Mouse (Mus musculus): ENCODE data around the gene Mgat4b. TPM values are rescaled to one million over a fixed set of nuclear protein-coding genes. Genes with fewer than 3 reads are reported as not detected.

Mgat4b gene
- total and polyA plus RNA-seq, 2 experiments from 2014 or later = 91.8 to 107 TPM

DNA sequence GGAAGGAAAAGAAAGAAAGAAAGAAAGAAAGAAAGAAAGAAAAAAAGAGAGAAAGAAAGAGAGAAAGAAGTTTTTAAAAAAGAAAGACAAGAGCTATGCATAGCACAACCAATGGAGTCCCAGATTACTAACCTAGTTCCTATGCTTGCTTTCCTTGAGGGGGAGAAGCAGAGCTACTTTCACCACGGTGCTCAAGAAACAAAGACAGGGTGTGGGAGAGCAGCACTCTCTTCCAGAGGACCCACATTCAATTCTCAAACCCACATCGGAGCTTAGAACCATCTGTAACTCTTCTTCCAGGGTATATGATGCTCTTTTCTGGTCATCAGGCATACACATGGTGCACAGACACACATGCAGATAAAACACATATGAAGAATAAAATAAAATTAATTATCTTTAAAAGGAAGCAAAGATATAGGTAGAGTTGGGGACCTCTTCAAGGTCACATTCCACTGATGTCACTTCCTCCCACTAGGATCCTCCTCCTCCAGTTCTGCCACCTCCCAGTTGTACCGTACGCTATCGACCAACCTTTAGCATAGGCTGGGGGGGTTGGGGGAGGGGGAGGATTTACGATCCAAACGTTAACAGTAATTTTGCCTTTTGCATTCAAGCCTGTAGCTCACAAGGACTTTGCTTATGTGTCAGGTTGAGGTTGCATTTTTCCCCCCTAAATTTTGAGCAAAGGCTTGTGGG is 37.9 kb downstream of the Mgat4b start:
- no peaks in the 10 kb centered on the region for H3K9me3 ChIP-seq (ENCODE audit: low read length)
- no peaks in the 10 kb centered on the region for H3K36me3 ChIP-seq (ENCODE audit: insufficient read depth)
- H3K9ac ChIP-seq = no peak overlapping the region
- ATAC-seq (no peak), DNase-seq (no peak)
- no peaks in the 10 kb centered on the region for H3K27me3 ChIP-seq (ENCODE audit: insufficient read depth, low read length)
- H3K27ac ChIP-seq (ENCODE audit: low read depth, low read length) = no peak overlapping the region
- H3K4me2 ChIP-seq (ENCODE audit: low read depth) = no peak overlapping the region
- WGBS = 80% methylated on average over 7 of the region's 7 CpGs
- H3K4me3 ChIP-seq (ENCODE audit: low read depth, low read length) = no peak overlapping the region
- TF ChIP-seq CTCF (IDR thresholded peaks at IDR 0.05; ENCODE audit: low read depth) = no peak
- H3K4me1 ChIP-seq (ENCODE audit: insufficient read depth) = no peaks in the 10 kb centered on the region

DNA sequence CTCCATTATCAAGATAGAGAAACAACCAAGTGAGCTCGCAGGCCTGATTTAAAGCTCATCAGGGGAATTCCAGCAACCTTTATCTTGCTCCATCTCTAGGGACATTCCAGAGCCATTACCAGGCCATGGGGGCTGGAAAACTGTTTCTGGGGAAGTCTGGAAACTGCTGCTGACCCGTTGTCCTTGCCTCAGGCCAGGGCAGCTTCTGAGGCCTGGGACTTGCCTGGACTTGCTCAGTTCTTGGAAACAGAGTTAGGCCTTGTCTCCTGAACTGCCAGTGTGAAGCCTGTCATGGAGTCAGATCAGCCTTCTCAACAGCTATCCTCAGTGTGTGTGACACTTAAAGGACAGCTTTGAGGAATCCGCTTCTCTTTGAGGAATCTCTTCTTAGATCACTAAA is 41.5 kb downstream of the Mgat4b start:
- TF ChIP-seq CTCF (IDR thresholded peaks at IDR 0.05; ENCODE audit: low read depth) = no peak
- peaks cover 13% of the 10 kb centered on the region for H3K36me3 ChIP-seq (ENCODE audit: insufficient read depth)
- H3K27me3 ChIP-seq (ENCODE audit: insufficient read depth, low read length) = no peaks in the 10 kb centered on the region
- no peak overlapping the region for H3K4me3 ChIP-seq (ENCODE audit: low read depth, low read length)
- no peak overlapping the region for H3K4me2 ChIP-seq (ENCODE audit: low read depth)
- no peaks in the 10 kb centered on the region for H3K9me3 ChIP-seq (ENCODE audit: low read length)
- H3K4me1 ChIP-seq (ENCODE audit: insufficient read depth) = no peaks in the 10 kb centered on the region
- ATAC-seq = no peak
- no peak overlapping the region for H3K9ac ChIP-seq
- no peak overlapping the region for H3K27ac ChIP-seq (ENCODE audit: low read depth, low read length)
- WGBS = 72% methylated on average over 3 of the region's 3 CpGs
- DNase-seq = no peak

DNA sequence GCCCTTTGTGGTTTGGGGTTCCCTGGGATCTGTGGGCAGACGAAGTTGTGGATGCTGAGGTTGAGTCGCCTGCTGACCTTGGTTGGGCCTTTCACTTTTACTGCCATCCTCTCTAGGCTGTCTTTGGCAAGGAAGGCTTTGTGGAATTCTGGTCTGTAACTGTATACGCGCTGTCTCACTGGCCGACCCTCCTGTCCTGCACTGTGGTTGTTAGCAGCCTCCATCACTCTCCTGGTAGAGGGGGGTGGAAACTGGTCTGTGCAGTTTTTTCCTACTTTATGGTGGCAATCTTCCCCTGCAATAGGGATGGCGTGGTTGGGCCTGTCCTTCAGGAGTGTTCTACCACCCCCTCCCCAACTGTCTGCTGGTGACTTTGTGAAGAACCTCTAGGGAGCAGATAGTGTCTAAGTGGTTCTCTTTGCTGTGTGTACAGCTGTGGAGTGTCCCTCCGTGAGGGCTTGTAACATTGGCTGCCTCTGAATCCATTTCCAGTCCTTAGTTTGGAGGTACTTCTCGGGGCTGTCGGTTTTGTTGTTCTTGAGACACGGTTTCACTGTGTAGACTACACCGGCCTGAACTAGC is 42.1 kb downstream of the Mgat4b start:
- WGBS = 86% methylated on average over 11 of the region's 11 CpGs
- H3K9ac ChIP-seq = no peak overlapping the region
- DNase-seq = no peak
- no peaks in the 10 kb centered on the region for H3K4me1 ChIP-seq (ENCODE audit: insufficient read depth)
- no peak overlapping the region for H3K4me2 ChIP-seq (ENCODE audit: low read depth)
- H3K27ac ChIP-seq (ENCODE audit: low read depth, low read length) = no peak overlapping the region
- no peak for ATAC-seq
- peaks cover 19% of the 10 kb centered on the region for H3K36me3 ChIP-seq (ENCODE audit: insufficient read depth)
- no peak overlapping the region for H3K4me3 ChIP-seq (ENCODE audit: low read depth, low read length)
- H3K9me3 ChIP-seq (ENCODE audit: low read length) = no peaks in the 10 kb centered on the region
- no peak for TF ChIP-seq CTCF (IDR thresholded peaks at IDR 0.05; ENCODE audit: low read depth)
- H3K27me3 ChIP-seq (ENCODE audit: insufficient read depth, low read length) = no peaks in the 10 kb centered on the region

DNA sequence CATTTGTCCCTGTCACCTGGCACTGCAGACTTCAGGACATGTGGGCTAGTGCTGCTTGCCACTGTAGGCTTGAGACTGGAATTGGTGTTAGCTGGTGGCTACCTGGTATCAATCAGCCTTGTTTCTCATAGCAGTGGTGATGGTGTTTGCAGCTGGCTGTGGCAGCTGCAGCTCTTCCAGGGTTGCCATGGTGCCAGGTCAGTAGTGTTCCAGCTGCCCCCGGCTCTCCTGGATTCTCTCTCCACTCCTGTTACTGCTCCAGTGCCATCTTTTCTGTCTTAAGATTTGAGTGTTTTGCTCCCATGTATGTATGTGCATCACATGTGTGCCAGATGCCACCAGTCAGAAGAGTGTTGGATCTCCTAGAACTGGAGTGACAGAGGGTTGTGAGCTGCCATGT is 42.7 kb downstream of the Mgat4b start:
- 48% methylated on average over 1 of the region's 1 CpGs for WGBS
- no peak for TF ChIP-seq CTCF (IDR thresholded peaks at IDR 0.05; ENCODE audit: low read depth)
- ATAC-seq = peak; percentile 50

DNA sequence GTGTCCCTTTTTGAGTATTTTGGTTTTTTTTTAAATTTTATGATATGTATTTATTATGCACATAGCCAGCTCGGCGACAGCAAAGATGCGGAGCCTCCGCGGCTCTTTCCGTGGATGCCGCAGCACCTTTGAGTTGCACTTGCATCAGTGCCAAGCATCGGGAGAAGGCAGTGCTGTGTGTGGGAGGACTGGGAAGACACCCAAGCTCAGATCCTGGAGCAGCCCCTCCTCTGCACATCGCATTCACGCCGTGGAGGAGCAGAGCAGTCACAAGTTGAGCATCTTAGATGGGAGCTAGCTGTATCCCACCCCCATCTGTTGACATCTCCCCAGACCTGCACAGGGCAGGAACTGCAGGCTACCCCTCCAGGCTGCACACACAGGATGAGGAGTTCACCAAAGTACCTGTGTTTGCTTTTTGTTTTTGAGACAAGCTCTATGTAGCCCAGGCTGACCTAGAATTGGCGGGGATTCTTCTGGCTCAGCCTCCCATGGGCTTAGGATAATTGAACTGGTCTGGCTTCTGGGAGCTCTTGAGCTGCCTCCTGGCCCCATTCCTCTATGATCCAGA is 43.4 kb downstream of the Mgat4b start:
- Histone ChIP-seq H3K9me3 (ENCODE audit: low read length) (no peaks in the 10 kb centered on the region), H3K4me2 (ENCODE audit: low read depth) (no peak overlapping the region), H3K9ac (no peak overlapping the region), H3K4me1 (ENCODE audit: insufficient read depth) (no peaks in the 10 kb centered on the region), H3K36me3 (ENCODE audit: insufficient read depth) (peaks cover 32% of the 10 kb centered on the region), H3K27me3 (ENCODE audit: insufficient read depth, low read length) (no peaks in the 10 kb centered on the region), H3K27ac (ENCODE audit: low read depth, low read length) (no peak overlapping the region), H3K4me3 (ENCODE audit: low read depth, low read length) (no peak overlapping the region)
- peak; percentile 75 for ATAC-seq
- no peak for TF ChIP-seq CTCF (IDR thresholded peaks at IDR 0.05; ENCODE audit: low read depth)
- 60% methylated on average over 12 of the region's 12 CpGs for WGBS
- DNase-seq = peak; percentile 69

More for the DNA sequence above, 42.7 kb downstream of the Mgat4b start:
- Histone ChIP-seq H3K9ac (no peak overlapping the region), H3K36me3 (ENCODE audit: insufficient read depth) (peaks cover 25% of the 10 kb centered on the region), H3K4me2 (ENCODE audit: low read depth) (no peak overlapping the region), H3K4me3 (ENCODE audit: low read depth, low read length) (no peak overlapping the region), H3K27ac (ENCODE audit: low read depth, low read length) (0 out of 2 replicates have a peak overlapping the region, but pooled peaks have one; percentile 15), H3K4me1 (ENCODE audit: insufficient read depth) (no peaks in the 10 kb centered on the region), H3K27me3 (ENCODE audit: insufficient read depth, low read length) (no peaks in the 10 kb centered on the region), H3K9me3 (ENCODE audit: low read length) (no peaks in the 10 kb centered on the region)
- DNase-seq = no peak

DNA sequence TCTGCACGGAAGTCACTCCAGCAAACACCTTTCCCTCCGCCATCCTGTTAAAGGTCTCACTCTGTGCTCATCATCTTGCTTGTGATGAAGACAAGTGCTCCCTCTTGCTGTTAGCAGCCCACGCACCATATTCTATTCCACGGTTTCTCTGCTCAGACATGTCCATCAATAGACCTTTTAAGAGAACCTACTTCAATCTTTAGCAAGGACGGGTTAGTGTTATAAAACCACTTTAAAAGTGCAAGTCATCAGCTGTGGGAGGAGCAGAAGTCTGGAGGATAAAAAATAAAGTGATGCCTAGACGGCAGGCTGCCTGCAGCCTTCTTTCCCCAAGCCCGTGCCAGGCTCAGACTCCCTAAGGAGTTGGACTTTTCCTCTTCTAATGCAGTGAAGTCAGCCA is 45.9 kb downstream of the Mgat4b start:
- Histone ChIP-seq H3K4me1 (ENCODE audit: insufficient read depth) (no peaks in the 10 kb centered on the region), H3K27me3 (ENCODE audit: insufficient read depth, low read length) (no peaks in the 10 kb centered on the region), H3K4me3 (ENCODE audit: low read depth, low read length) (no peak overlapping the region), H3K9me3 (ENCODE audit: low read length) (no peaks in the 10 kb centered on the region), H3K4me2 (ENCODE audit: low read depth) (no peak overlapping the region), H3K9ac (no peak overlapping the region), H3K27ac (ENCODE audit: low read depth, low read length) (no peak overlapping the region), H3K36me3 (ENCODE audit: insufficient read depth) (peaks cover 56% of the 10 kb centered on the region)
- no peak for DNase-seq
- no peak for TF ChIP-seq CTCF (IDR thresholded peaks at IDR 0.05; ENCODE audit: low read depth)
- WGBS = 89% methylated on average over 7 of the region's 7 CpGs
- ATAC-seq = no peak

DNA sequence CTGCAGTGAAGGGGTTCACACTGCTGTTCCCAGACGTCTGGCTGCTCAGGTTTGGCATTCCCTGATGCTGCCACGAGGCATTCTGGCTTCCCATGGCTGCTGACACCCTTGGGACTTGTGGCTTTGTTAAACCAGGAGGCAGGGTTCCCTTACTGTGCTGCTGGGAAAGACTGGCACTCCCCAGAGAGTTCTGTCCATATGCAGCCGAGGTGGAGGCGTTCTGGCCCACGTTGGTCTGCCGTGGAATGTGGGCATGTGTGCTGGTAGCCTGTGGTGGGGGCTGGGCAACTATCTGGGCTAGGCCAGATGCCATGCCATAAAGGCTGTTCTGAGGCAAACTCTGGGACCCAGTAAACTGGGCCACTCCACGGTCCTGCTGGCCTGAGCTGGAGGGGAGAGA is 47.6 kb downstream of the Mgat4b start:
- H3K4me1 ChIP-seq (ENCODE audit: insufficient read depth) = no peaks in the 10 kb centered on the region
- no peaks in the 10 kb centered on the region for H3K27me3 ChIP-seq (ENCODE audit: insufficient read depth, low read length)
- H3K9me3 ChIP-seq (ENCODE audit: low read length) = no peaks in the 10 kb centered on the region
- TF ChIP-seq CTCF (IDR thresholded peaks at IDR 0.05; ENCODE audit: low read depth) = no peak
- no peak overlapping the region for H3K27ac ChIP-seq (ENCODE audit: low read depth, low read length)
- no peak overlapping the region for H3K9ac ChIP-seq
- DNase-seq = no peak
- peaks cover 73% of the 10 kb centered on the region for H3K36me3 ChIP-seq (ENCODE audit: insufficient read depth)
- no peak overlapping the region for H3K4me2 ChIP-seq (ENCODE audit: low read depth)
- no peak overlapping the region for H3K4me3 ChIP-seq (ENCODE audit: low read depth, low read length)
- no peak for ATAC-seq
- WGBS = 86% methylated on average over 7 of the region's 7 CpGs

Measured in forebrain, postnatal 0 days (tissue).